Mouse (Mus musculus) cerebellum, postnatal 36 days (tissue): Measurements from ENCODE around the gene Vat1l.

Experiments used
- DNase-seq, 2 experiments: peaks; one replicate each; pipeline ENCODE4 v3.0.0; 2021 to 2022; ENCODE audit warnings: mixed read lengths in 2 of 2

Gene Vat1l

GRCm38 (mm10) chr8:114298253-114298652, 92.8 kb downstream of the Vat1l start:
- no peak for DNase-seq

GRCm38 (mm10) chr8:114300072-114300471, 94.7 kb downstream of the Vat1l start:
- DNase-seq, result no peak

- DNase-seq, result peak; percentile 34 to 46
These were observed 100.9 kb downstream of the Vat1l start for GRCm38 (mm10) chr8:114306296-114306695.

GRCm38 (mm10) chr8:114314669-114315325, 109.4 kb downstream of the Vat1l start:
- peak; percentile 41 to 56 for DNase-seq

DNA sequence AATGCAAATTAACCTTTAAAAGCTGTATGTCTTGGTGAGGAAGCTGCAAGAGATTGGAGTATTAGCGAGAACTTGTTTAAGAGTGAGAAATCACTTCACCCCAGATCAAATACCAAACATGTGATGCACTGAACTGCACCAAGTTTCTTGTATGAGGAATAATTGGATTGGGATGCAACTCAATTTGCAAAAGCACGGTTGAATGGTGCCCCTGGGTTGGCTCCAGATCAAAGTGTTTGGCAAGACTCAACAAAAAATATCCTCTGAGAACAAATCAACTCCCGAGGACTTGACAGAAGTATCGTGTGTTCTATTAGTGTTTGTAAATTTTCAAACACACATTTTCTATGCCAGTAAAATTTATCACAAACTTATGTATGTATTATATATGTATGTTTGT, 112.7 kb downstream of the Vat1l start:
- no peak for DNase-seq

GRCm38 (mm10) chr8:114322096-114322495, 116.7 kb downstream of the Vat1l start:
- no peak for DNase-seq

GRCm38 (mm10) chr8:114331928-114332327, 126.5 kb downstream of the Vat1l start:
- DNase-seq, result no peak

DNA sequence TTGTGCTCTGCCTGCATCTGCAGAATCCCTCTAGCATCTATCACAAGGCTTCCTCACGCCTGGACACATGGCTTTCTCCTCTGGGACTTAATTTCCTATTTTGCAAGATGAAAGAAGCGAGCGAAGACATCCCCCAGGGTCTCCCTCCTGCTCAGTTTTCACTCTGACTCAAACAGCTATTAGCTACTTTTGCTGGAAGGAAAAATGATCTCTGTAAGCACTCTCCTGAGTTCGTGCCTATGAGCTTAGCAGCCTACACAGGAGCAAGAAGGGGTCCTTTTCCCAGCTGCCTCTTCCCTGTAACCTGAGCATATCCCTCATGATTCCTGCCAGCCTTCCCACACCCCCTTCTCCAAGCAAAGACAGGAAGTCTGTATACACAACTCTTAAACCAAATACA, 127.5 kb downstream of the Vat1l start:
- no peak for DNase-seq

DNA sequence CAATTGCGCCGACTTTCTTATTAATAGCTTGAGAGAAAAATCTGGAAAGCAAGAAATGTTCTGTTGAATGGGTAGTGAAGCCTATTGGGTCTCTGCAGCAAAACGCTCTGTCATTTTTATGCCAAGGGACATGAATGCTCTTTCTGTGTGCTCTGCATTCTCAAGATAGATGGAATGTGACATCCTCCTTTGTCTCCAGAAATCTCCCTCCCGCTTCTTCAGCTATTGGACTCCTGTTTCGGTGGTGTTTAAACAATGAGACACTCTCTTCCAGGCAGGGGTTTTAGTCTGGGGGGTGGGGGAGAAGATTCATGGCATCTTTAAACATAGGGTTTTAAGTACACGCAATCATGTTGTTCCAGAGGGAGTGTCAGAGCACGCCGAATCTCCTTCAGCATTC, 130.3 kb downstream of the Vat1l start:
- no peak for DNase-seq

DNA sequence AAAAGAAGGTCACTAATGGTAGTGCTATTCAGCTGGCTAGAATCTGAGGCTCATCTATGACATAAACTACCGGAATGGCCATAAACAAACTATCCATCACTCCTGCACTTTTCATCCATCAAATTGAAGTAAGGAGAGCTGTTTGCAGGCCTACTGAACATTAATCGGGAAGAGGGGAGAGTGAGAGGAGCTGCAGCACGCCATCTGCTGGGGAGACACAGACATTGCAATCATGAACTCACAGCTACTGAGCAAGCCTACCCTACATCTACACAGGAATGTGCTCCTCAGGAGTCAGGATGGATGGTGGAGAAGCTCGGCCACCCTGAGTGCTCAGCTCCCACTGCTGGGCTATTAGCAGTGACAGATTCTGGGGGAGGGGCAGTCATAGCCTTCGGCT, 136.9 kb downstream of the Vat1l start:
- DNase-seq, result no peak

- no peak for DNase-seq
These were observed 139.4 kb downstream of the Vat1l start for GRCm38 (mm10) chr8:114344789-114345188.

- DNase-seq, result peak; percentile 24 to 31
These were observed 140.6 kb downstream of the Vat1l start for GRCm38 (mm10) chr8:114346045-114346444.

GRCm38 (mm10) chr8:114351643-114352427, 146.4 kb downstream of the Vat1l start:
- DNase-seq, result no peak

- DNase-seq, result peak in 1 of 2 experiments; percentile 20
These were observed 155.1 kb downstream of the Vat1l start for GRCm38 (mm10) chr8:114360506-114360905.

DNA sequence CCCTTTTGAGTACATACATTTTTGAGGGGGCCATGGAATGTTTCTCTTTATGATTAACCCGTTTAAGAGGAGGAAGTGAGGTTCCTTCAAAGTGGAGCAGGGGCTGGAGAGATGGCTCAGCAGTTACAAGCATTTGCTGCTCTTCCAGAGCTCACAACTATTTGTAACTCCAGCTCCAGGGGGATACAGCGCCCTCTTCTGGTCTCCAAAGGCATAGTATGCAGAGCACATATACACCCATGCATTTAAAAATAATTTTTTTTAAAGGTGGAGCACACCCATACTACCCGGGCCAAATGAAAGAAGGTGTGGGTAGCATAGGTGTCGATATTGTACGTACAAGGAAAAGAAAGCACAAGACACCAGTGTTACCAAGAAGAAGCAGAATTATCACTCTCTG, 157.8 kb downstream of the Vat1l start:
- no peak for DNase-seq

DNA sequence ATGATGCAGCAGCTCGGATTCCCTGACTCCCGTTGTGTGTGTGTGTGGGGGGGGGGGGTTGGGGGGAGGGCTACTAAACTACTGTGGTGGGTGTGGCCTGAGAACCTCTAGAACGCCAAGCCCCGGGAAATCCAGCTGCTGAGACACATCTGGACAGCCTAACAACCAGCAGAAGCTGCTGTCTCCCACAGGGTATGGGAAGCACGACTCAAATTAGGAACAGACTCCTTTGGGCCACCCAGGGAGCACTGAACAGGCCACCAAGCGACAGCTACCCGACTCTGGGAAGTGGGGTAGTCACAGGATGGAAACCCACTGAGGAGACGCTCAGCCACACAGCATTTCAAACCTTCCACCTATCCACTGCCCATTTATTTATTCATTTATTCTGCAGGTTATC, 158.2 kb downstream of the Vat1l start:
- DNase-seq, result no peak

- DNase-seq, result peak; percentile 89 to 94
These were observed 163.9 kb downstream of the Vat1l start for GRCm38 (mm10) chr8:114369038-114369976.

GRCm38 (mm10) chr8:114374390-114374789, 169.0 kb downstream of the Vat1l start:
- DNase-seq, result no peak

GRCm38 (mm10) chr8:114384189-114384588, 178.8 kb downstream of the Vat1l start:
- no peak for DNase-seq

DNA sequence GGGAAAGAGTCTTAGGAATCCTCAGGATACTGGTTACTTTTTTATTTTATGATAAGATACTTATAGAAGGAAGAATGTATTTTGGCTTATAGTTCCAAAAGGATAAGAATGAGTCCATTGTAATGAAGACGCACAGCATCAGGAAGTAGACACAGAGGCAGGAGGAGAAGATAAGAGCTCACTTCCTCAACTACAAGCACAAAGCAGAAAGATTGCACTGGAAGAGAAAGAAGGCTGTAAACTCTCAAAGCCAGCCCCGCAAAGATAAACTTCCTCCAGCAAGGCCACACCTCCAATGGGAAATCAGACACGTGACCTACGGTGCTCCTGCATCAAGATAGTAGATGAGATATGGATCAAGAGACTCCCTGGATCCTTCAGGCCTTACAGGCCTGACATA, 182.1 kb downstream of the Vat1l start:
- DNase-seq, result no peak

DNA sequence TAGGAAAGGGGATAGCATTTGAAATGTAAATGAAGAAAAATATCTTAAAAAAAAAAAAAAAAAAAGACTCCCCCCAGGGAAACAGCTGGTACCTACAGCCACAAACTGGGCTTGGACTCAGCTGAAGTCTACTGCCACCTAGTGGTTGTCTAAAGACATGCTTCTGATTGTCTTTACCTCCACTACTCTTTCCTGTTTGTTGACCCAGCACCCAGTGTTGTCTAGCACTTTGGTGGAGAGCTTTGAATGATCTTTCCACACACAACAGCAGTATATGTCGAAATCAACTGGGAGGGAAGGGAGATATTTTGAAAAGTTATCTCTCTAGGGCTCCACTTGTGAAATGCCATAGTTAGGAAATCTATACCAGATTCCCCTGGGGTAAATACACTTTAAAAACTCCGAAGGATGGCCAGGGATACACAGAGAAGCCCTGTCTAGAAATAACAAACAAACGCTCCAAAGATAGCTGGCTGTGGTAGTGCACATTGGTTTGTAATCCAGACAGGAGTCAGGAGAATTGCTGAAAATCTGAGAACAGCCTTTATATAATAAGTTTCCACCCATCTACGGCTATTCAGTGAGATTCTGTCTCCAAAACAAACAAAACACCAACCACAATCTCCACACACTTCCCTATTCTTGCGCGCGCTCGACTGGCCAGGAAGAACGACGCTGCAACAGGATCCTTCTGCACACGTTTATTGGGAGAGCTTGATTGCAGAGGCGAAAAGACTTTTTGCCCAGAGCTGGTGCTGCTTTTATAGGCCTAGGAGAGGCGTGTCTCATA, 185.2 kb downstream of the Vat1l start:
- DNase-seq, result no peak

DNA sequence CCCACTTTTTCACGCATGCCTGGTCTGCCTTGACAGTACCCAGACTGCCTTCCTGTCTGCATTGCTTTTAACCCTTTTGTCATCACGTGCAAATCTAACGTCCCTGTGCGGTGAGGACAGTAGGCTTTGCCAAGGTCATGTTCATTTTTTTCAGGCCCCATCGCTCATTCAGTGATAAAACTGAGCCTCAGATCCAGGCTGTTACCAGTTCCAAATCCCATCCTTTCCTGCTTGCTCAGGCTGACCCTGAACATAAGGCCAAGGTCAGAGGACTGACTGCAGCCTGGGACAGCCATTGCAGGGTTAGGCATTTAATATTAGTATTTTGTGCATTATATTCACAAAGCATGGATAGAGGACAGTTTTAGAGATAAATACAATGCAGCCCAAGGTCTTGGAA, 192.9 kb downstream of the Vat1l start:
- DNase-seq, result no peak
